Mouse (Mus musculus): ENCODE measurements around the gene Arhgdia. TPM values are rescaled to one million over a fixed set of nuclear protein-coding genes. Genes with fewer than 3 reads are reported as not detected.

The Arhgdia gene
- 372 TPM for total RNA-seq (2023)

DNA sequence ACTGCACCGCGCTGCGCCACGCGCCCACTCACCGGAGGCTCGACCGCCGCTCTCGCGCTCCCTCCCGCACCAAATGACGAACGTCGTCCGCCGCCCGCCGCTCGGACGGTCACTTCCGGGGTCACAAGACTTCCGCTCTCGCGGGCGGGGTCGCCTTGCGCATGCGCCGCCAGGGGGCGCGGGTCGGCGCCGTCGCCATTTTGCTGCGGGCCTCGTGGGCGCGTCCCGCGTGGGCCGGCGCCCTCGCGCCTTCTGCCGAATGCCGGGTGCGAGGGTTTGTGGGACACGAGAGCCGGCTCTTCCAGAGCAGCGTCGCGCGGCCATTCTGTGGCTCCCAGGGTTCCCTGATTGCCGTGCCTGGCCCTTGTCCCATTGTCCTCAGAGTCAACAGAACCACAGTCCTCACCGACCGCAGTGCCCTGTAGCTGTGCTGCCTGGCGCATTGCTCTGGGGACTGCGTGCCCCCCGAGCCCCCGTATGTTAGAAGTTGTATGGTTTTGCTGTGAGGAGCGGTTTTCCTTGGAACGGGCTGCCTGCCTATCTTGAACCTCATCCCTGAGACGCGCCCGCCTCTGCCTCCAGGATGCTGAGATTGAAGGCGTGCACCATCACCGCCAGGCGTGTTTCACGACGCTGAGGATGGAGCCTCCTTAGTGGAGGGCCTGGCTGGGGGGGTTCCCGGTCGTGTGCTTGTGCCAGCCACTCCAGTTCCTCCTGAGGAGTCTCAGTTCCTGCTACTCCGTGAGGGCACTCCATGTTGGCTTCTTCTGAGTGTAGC lies at the start of gene Arhgdia:
Gene Arhgdia (minus strand): TSS at position 135 of the 778 bp plus-strand sequence.

GRCm38 (mm10) chr11:120625152-120625775 lies 43.8 kb upstream of the Arhgdia start, which contains the start of gene Sirt7:
TSS of gene Sirt7 (minus strand) at chr11:120625240.

GRCm38 (mm10) chr11:120617519-120618112 lies 36.2 kb upstream of the Arhgdia start, which contains the start of gene Pcyt2:
TSS of gene Pcyt2 (minus strand) at chr11:120617936.

DNA sequence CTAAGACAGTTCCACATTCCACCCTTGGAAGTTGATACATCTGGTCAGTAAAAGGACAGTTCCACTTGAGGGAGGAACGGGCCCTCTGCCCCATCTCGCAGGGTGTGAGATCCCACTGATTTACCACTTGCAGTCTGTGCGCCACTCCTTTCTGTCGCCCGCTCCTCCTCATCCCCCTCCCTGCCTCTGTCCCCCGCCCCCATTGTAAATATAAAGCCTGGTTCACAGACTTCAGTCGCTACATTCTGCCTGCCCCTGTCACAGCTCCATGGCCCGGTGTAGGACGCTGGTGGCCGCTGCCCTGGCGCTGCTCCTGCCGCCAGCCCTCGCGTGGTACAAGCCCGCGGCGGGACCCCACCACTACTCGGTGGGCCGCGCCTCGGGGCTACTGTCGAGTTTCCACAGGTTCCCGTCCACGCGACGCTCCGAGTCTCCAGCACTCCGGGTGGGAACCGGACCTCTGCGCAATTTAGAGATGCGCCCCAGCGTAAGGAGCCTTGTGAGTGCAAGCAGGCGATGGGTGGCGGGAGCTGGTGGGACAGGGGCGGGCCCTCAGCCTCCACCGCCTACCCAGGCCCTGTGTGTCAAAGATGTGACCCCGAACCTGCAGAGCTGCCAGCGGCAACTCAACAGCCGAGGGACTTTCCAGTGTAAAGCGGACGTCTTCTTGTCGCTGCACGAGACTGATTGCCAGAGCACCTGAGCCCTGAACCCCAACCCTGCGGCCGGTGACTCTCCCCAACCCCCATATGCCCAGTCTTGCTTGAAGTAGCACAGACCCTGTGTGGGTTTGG lies 27.0 kb upstream of the Arhgdia start, which contains the start of gene Npb:
Gene Npb (plus strand): TSS at position 237 of the 794 bp plus-strand sequence.

GRCm38 (mm10) chr11:120598283-120598989 lies 17.0 kb upstream of the Arhgdia start, which contains the start of the genes Alyref and Anapc11:
TSS of gene Alyref (minus strand) at chr11:120598365.
TSS of gene Anapc11 (plus strand) at chr11:120598421.

DNA sequence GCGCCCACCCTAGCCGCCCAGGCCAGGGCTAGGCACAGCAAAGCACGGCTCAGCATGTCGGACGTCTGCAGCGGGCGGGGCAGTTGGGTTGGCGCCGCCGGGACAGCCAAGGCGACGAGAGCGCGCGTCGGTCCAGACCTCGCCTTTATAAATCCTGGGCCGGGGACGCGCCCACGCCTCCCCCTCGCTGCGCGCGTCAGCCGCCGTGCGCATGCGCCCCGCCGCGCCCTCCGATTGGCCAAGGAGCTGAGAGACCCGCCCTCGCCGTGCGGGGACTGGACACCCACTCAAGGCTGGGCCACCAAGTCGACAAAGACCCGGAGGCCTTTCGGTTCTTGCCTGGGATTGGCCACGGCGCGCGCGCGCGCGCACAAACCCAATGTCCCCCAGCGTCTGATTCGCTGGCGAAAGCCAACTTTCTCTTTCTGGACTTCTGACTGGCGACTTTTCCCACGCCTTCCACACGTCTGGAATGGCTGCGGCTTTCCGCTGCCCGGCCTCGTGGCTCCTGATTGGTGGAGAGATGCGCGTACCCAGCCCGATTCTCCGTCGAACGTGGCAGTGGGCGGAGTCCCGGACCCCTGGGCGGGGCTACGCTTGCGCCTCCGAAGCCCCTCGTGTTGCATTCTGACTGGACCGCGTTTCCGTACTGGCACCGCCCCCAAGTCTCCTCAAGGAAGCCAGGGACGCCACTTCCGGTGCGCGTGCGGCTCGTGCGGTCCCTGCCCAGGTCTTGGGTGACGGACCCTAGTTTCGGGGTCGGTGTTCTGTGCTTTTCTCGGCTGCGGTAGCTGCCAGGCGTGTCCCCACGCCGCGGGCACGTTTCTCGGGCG lies 8.5 kb downstream of the Arhgdia start, which contains the start of gene P4hb:
Gene P4hb (minus strand): TSS at position 502 of the 833 bp plus-strand sequence.

GRCm38 (mm10) chr11:120550810-120551440 lies 30.5 kb downstream of the Arhgdia start, which contains the start of gene Ppp1r27:
TSS of gene Ppp1r27 (minus strand) at chr11:120551132.

GRCm38 (mm10) chr11:120549168-120549945 lies 32.1 kb downstream of the Arhgdia start, which contains the start of gene Mcrip1:
TSS of gene Mcrip1 (minus strand) at chr11:120549727.

DNA sequence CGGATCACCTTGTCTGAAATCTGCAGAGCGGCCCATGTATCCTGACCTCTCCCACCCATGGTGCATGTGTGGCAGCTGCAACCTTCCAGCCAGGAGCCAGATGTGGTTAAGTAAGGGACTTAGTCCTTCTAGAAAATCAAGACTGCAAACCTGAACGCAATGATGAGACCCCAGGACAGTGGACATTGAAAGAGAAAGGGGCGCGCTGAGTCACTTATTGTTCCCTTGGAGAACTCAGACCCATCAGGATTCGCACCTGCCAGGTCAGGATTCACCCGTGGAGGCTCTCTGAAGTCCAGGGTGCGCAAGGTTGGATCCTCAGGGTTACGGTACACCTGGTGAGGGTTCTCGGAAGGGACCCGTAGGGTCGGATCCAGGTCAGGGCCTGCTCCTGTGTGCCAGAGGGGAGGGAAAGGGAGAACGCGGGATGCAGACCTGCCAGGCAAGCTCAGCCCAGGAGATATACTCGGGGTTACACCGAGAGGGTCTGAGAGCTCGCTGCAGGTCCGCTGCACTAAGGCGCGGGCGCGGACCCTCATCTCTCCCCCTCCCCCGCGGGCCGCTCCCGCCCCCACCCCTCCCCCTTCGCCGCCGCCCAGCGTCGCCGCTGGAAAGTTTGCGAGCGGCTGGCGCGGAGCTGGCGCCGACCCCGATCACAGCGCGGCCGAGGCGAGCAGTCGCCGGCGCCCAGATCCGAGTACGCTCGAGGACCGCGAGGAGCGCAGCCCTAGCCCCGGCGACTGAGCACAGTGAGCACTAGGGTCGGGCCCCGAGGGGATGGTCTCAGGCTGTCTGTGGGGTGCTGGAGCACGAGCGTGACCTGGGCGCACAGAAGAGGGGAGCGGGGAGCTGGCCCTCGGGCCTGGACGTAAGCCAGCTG lies 51.1 kb downstream of the Arhgdia start, which contains the start of gene Gcgr:
Gene Gcgr (plus strand): TSS at position 615 of the 880 bp plus-strand sequence.

Other genes starting within 250 kb of the Arhgdia start
- 1,148 TPM for gene Actg1, start 233.1 kb downstream of the Arhgdia start, total RNA-seq (2023)
- gene Fscn2, start 220.1 kb downstream of the Arhgdia start, total RNA-seq (2023) = 1.1 TPM
- gene Faap100, start 202.9 kb downstream of the Arhgdia start, total RNA-seq (2023) = 25.7 TPM
- 58.8 TPM for gene Nploc4, start 143.9 kb downstream of the Arhgdia start, total RNA-seq (2023)
- 57.3 TPM for gene Tspan10, start 139.0 kb downstream of the Arhgdia start, total RNA-seq (2023)
- gene Pde6g, start 128.1 kb downstream of the Arhgdia start, total RNA-seq (2023) = 0.67 TPM
- gene Oxld1, start 123.6 kb downstream of the Arhgdia start, total RNA-seq (2023) = 3.7 TPM
- 35.0 TPM for gene Ccdc137, start 123.5 kb downstream of the Arhgdia start, total RNA-seq (2023)
- 12.6 TPM for gene Arl16, start 114.0 kb downstream of the Arhgdia start, total RNA-seq (2023)
- gene Mrpl12, start 97.0 kb downstream of the Arhgdia start, total RNA-seq (2023) = 32.6 TPM
- gene Slc25a10, start 89.8 kb downstream of the Arhgdia start, total RNA-seq (2023) = 9.1 TPM
- not detected for gene Gcgr, start 50.9 kb downstream of the Arhgdia start, total RNA-seq (2023)
- gene Mcrip1, start 31.9 kb downstream of the Arhgdia start, total RNA-seq (2023) = 37.9 TPM
- not detected for gene Ppp1r27, start 30.5 kb downstream of the Arhgdia start, total RNA-seq (2023)
- gene P4hb, start 8.4 kb downstream of the Arhgdia start, total RNA-seq (2023) = 114 TPM
- gene Alyref, start 16.7 kb upstream of the Arhgdia start, total RNA-seq (2023) = 104 TPM
- gene Anapc11, start 16.8 kb upstream of the Arhgdia start, total RNA-seq (2023) = 57.5 TPM
- gene Npb, start 26.9 kb upstream of the Arhgdia start, total RNA-seq (2023) = 6.0 TPM
- 152 TPM for gene Pcyt2, start 36.3 kb upstream of the Arhgdia start, total RNA-seq (2023)
- 96.6 TPM for gene Sirt7, start 43.6 kb upstream of the Arhgdia start, total RNA-seq (2023)
- gene Mafg, start 52.0 kb upstream of the Arhgdia start, total RNA-seq (2023) = 53.1 TPM
- gene Pycr1, start 62.1 kb upstream of the Arhgdia start, total RNA-seq (2023) = 2.8 TPM
- not detected for gene Myadml2, start 66.5 kb upstream of the Arhgdia start, total RNA-seq (2023)
- gene Notum, start 79.6 kb upstream of the Arhgdia start, total RNA-seq (2023) = not detected
- 106 TPM for gene Aspscr1, start 91.3 kb upstream of the Arhgdia start, total RNA-seq (2023)
- gene Cenpx, start 132.1 kb upstream of the Arhgdia start, total RNA-seq (2023) = 18.0 TPM
- 31.1 TPM for gene Lrrc45, start 132.3 kb upstream of the Arhgdia start, total RNA-seq (2023)
- 1.1 TPM for gene Rac3, start 139.8 kb upstream of the Arhgdia start, total RNA-seq (2023)
- 3.0 TPM for gene Dcxr, start 145.7 kb upstream of the Arhgdia start, total RNA-seq (2023)
- not detected for gene Cbr2, start 150.5 kb upstream of the Arhgdia start, total RNA-seq (2023)
- 22.0 TPM for gene Hmga1b, start 181.2 kb upstream of the Arhgdia start, total RNA-seq (2023)
- gene Rfng, start 202.6 kb upstream of the Arhgdia start, total RNA-seq (2023) = 12.3 TPM
- gene Gps1, start 202.6 kb upstream of the Arhgdia start, total RNA-seq (2023) = 56.1 TPM
- 51.9 TPM for gene Dus1l, start 214.8 kb upstream of the Arhgdia start, total RNA-seq (2023)
- gene Fasn, start 242.9 kb upstream of the Arhgdia start, total RNA-seq (2023) = 142 TPM